Mouse (Mus musculus) stomach, embryonic 14.5 days (tissue): ENCODE measurements at regions not wholly inside any gene's neighbourhood (a gene's known extent, or its start where the extent isn't known, plus 50 kb on each side); places are given as distances from the start of the nearest gene placed in this dataset.

Experiments
- ATAC-seq: fragments of 200-750 bp; cut with Nextera tagmentation; 2 replicates; pipeline ENCODE4 v1.8.0; 2017; ENCODE audit warnings: low read depth, moderate TSS enrichment; ENCODE audit not compliant: insufficient number of reproducible peaks, insufficient read depth, low FRiP score
- H3K27ac ChIP-seq: fragments of 300-500 bp; sonication (generic); 2 replicates; pipeline ENCODE4 v1.5.1; 2014; ENCODE audit warnings: mild to moderate bottlenecking, low read length, moderate library complexity, mixed read lengths
- H3K27me3 ChIP-seq: fragments of 300-500 bp; sonication (generic); 2 replicates; pipeline ENCODE4 v1.6.1; 2014; ENCODE audit warnings: low read length, control low read depth, mixed read lengths; ENCODE audit not compliant: control insufficient read depth, insufficient read depth
- H3K36me3 ChIP-seq: fragments of 300-500 bp; sonication (generic); 2 replicates; pipeline ENCODE4 v1.6.1; 2014; ENCODE audit warnings: mild to moderate bottlenecking, control low read depth, low read length, moderate library complexity, mixed read lengths; ENCODE audit not compliant: control insufficient read depth, insufficient read depth
- H3K4me1 ChIP-seq: fragments of 300-500 bp; sonication (generic); 2 replicates; pipeline ENCODE4 v1.6.1; 2014; ENCODE audit warnings: low read length, control low read depth, mixed read lengths; ENCODE audit not compliant: control insufficient read depth, insufficient read depth
- H3K4me2 ChIP-seq: fragments of 300-500 bp; sonication (generic); replicated peaks from 2 replicates; pipeline ENCODE4 v1.6.1; 2014; ENCODE audit warnings: low read depth, low read length, control low read depth
- H3K4me3 ChIP-seq: fragments of 300-500 bp; sonication (generic); 2 replicates; pipeline ENCODE4 v1.5.1; 2014; ENCODE audit warnings: low read depth, low read length, control low read depth
- H3K9ac ChIP-seq: fragments of 300-500 bp; sonication (generic); replicated peaks from 2 replicates; pipeline ENCODE4 v1.6.1; 2014; ENCODE audit warnings: low read depth, mild to moderate bottlenecking, control low read depth, low read length, moderate library complexity, mixed read lengths
- H3K9me3 ChIP-seq: fragments of 300-500 bp; sonication (generic); 2 replicates; pipeline ENCODE4 v1.6.1; 2016; ENCODE audit warnings: low read depth, low read length, control low read depth; ENCODE audit not compliant: control insufficient read depth
- WGBS: fragments of 180-500 bp; shearing (Covaris S2); extraction: QIAGEN DNeasy Blood & Tissue Kit; methylation state at CpG from one replicate; pipeline ENCODE4 v1.1.7; 2014; 5-methylcytosine and 5-hydroxymethylcytosine counted together

DNA sequence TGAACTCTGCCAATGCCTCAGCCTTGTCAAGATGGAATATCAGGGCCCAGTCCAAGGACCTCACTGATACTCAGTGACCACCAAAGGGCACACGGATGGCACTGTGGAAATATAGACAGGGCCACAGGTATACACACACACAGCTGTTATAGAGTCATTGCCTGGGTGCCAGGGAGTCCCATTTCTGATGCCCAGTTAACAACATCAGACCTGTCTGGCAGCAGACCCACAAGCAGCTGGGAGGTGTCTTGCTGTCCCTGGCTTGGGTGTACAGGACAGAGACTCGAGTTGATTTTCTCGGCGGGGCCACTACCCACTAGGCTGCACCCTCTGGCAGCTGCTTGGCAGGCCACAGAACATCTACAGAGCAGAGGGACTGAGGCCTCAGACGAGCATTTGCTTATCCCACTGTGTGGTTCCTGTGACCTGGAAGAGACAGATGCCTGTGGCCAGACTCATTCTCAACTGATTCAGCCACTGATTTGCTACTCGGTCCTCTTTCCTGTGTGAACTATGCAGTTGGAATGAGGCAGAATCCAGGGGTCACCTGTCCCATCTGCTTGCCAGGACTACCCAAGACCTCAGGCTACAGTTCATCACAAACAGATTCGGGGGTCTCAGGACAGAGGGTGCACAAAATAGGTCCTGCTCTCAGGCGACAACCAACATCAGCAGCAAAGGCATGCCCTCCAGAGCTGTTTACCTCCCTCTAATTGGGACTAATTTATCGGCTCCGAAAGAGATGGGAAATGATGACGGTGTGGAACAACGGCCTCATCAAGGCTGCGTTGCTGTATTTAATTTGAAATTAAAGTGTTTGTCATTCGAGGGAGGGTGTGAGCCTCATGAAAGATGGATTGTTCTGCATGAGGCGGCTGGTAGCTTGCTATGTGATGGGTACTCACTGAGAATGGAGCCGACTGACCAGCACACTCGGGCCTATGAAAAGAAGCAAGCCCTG is 110.0 kb upstream of the Ppp1r26 start:
- H3K36me3 ChIP-seq = no peaks in the 10 kb centered on the region
- WGBS = 65% methylated on average over 17 of the region's 17 CpGs
- no peak overlapping the region for H3K4me3 ChIP-seq
- no peak for ATAC-seq
- H3K27ac ChIP-seq = no peak overlapping the region
- H3K4me2 ChIP-seq = no peak overlapping the region
- no peak overlapping the region for H3K9ac ChIP-seq
- H3K4me1 ChIP-seq = no peaks in the 10 kb centered on the region
- no peaks in the 10 kb centered on the region for H3K27me3 ChIP-seq
- no peaks in the 10 kb centered on the region for H3K9me3 ChIP-seq

DNA sequence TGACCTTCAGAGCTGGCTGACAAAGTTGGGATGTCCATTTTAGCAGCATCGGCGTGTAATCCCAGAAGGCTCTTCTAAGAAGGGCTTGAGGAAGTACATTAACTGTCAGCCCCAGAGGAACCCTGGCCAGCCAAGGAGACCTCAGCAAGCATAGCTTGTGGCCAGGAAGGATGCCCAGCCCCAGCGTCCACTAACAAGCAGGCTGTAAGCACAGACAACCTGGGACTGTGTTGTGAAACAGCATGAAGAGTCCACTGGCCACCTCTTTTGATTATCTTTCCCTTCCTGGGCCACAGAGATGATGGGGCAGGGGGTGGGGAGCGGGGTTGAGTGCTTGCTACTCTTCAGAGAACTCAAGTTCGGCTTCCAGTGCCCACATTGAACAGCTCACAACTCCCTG is 109.0 kb upstream of the Ppp1r26 start:
- 89% methylated on average over 5 of the region's 5 CpGs for WGBS
- no peak overlapping the region for H3K9ac ChIP-seq
- no peaks in the 10 kb centered on the region for H3K36me3 ChIP-seq
- no peaks in the 10 kb centered on the region for H3K9me3 ChIP-seq
- no peak overlapping the region for H3K27ac ChIP-seq
- no peaks in the 10 kb centered on the region for H3K4me1 ChIP-seq
- no peak for ATAC-seq
- H3K4me2 ChIP-seq = no peak overlapping the region
- H3K27me3 ChIP-seq = no peaks in the 10 kb centered on the region
- H3K4me3 ChIP-seq = no peak overlapping the region

DNA sequence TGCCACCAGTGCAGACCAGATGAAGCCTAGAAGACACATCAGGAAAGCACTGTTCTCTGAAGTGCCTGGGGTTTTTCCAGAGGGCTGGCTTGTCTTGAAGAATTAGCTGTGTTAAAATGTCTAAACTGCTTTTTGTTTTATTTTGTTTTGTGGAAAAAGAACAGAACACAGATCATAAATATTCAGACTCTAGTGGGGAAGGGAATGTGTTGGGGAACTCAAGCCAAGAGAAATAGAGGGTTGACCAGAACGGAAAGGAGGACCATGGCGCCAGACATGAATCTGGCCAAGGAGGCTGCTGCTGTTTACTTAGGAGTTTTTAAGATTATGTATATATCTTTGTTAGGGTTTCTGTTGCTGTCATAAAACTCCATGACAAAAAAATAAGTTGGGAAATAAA is 105.3 kb upstream of the Ppp1r26 start:
- Histone ChIP-seq H3K27ac (no peak overlapping the region), H3K4me2 (no peak overlapping the region), H3K27me3 (no peaks in the 10 kb centered on the region), H3K4me1 (no peaks in the 10 kb centered on the region), H3K4me3 (no peak overlapping the region), H3K36me3 (no peaks in the 10 kb centered on the region), H3K9me3 (no peaks in the 10 kb centered on the region), H3K9ac (no peak overlapping the region)
- ATAC-seq = no peak
- 90% methylated on average over 2 of the region's 2 CpGs for WGBS

DNA sequence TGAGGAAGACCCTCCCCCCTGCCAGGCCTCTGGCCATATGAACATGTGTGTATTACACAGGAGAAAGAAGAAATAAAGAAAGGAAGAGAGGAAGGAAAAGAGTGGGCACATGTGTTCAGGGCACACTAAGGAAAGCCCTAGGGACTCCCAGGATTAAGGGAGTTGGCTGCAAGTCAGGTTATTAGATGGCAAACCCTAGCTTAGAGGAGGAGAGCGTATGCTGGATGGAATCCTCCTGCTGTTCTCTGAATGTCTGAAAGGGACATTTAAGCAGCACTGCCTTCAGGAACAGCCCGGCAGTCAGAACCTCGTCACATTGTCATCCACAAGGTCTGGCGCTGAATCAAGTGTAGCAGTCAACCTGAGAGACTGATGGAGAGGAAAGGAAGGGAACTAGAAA is 98.1 kb upstream of the Ppp1r26 start:
- H3K4me1 ChIP-seq = no peaks in the 10 kb centered on the region
- WGBS = 78% methylated on average over 4 of the region's 4 CpGs
- H3K36me3 ChIP-seq = no peaks in the 10 kb centered on the region
- no peak overlapping the region for H3K4me2 ChIP-seq
- no peak overlapping the region for H3K27ac ChIP-seq
- H3K9ac ChIP-seq = no peak overlapping the region
- H3K27me3 ChIP-seq = no peaks in the 10 kb centered on the region
- no peak for ATAC-seq
- no peak overlapping the region for H3K4me3 ChIP-seq
- no peaks in the 10 kb centered on the region for H3K9me3 ChIP-seq

DNA sequence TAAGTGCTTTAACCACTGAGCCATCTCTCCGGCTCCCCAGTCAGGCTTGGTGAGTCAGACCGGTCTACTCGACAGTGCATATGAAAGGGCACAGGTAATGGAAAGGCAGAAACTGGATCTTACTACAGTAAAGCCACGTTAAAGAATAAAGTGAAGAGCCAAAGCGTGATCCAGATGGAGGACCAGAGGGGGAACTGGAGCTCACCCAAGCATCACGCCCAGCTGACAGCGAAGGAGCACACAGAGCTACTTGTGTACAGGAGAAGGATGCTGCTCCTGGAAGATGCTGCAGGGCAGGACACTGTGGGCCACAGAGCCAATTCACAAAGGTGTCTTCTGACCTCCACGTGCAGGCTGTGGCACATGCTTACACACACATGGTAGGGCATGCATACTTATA is 96.7 kb upstream of the Ppp1r26 start:
- Histone ChIP-seq H3K27ac (no peak overlapping the region), H3K27me3 (no peaks in the 10 kb centered on the region), H3K9ac (no peak overlapping the region), H3K4me3 (no peak overlapping the region), H3K9me3 (no peaks in the 10 kb centered on the region), H3K4me2 (no peak overlapping the region), H3K4me1 (no peaks in the 10 kb centered on the region), H3K36me3 (no peaks in the 10 kb centered on the region)
- WGBS = 81% methylated on average over 8 of the region's 8 CpGs
- ATAC-seq = no peak

DNA sequence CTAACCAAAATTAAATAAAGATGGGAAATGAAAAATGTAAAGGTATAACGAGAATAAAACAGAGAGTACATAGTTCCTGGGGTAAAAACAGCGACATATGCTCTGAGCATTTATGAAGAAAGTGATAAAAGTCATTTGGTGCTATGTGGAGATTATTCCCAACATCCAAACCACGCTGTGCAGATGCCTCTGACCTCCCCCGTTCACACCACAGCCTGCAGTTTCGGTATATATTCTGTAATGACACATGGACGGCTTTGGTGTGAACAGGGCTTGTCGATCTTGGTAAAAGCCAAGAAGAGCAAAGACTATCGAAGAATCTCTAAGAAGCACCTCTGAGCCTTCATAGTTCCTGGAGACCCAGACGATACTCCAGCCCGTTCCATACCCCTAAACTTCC is 95.2 kb upstream of the Ppp1r26 start:
- H3K9ac ChIP-seq = no peak overlapping the region
- ATAC-seq = no peak
- H3K36me3 ChIP-seq = no peaks in the 10 kb centered on the region
- no peaks in the 10 kb centered on the region for H3K9me3 ChIP-seq
- H3K27ac ChIP-seq = no peak overlapping the region
- no peaks in the 10 kb centered on the region for H3K4me1 ChIP-seq
- H3K4me3 ChIP-seq = no peak overlapping the region
- H3K27me3 ChIP-seq = no peaks in the 10 kb centered on the region
- WGBS = 90% methylated on average over 10 of the region's 10 CpGs
- H3K4me2 ChIP-seq = no peak overlapping the region

DNA sequence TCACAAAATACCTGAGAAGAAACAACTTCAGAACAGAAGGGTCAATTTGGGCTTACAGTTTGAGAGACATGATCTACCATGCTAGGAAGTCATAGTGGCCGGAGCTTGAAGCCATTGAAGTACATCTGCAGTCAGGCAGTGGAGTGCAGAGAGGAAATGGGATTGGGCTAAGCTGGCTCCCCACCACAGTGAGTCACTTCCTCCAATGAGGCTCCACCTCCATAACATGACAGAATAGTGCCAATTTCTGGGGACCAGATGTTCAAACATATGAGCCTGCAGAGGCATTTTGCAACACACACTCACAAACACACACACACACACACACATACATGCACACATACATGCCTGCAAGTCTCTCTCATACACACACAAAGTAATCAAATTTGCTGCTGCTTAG is 93.7 kb upstream of the Ppp1r26 start:
- no peak for ATAC-seq

DNA sequence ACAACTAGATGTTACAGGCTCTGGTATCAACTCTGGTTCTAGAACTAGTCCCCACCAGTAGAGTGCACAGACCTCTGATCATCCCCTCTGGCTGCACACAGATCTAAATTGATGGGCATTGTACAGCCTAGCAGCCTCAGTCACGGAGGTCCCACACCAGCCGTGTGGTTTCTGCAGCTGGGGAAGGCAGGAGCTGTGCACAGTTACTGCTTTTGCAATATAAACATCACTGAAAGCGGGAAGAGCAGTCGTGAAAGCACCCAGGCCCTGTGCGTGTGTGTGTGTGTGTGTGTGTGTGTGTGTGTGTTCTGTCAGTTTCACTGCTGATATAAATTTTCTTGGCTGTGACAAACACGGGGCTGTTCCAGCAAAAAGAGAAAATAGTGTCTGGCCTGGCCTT is 84.4 kb upstream of the Ppp1r26 start:
- no peaks in the 10 kb centered on the region for H3K9me3 ChIP-seq
- H3K4me2 ChIP-seq = no peak overlapping the region
- H3K27ac ChIP-seq = peak overlapping the region; percentile 70; the same call in 1 of the 2 replicates
- H3K9ac ChIP-seq = no peak overlapping the region
- H3K4me3 ChIP-seq = no peak overlapping the region
- H3K36me3 ChIP-seq = no peaks in the 10 kb centered on the region
- WGBS = 24% methylated on average over 6 of the region's 6 CpGs
- H3K27me3 ChIP-seq = no peaks in the 10 kb centered on the region
- no peak for ATAC-seq
- peaks cover 13% of the 10 kb centered on the region for H3K4me1 ChIP-seq

More for the DNA sequence above, 93.7 kb upstream of the Ppp1r26 start:
- H3K4me2 ChIP-seq = no peak overlapping the region
- no peaks in the 10 kb centered on the region for H3K36me3 ChIP-seq
- 90% methylated on average over 1 of the region's 1 CpGs for WGBS
- no peaks in the 10 kb centered on the region for H3K27me3 ChIP-seq
- H3K4me1 ChIP-seq = no peaks in the 10 kb centered on the region
- no peak overlapping the region for H3K27ac ChIP-seq
- no peak overlapping the region for H3K9ac ChIP-seq
- H3K4me3 ChIP-seq = no peak overlapping the region
- no peaks in the 10 kb centered on the region for H3K9me3 ChIP-seq

DNA sequence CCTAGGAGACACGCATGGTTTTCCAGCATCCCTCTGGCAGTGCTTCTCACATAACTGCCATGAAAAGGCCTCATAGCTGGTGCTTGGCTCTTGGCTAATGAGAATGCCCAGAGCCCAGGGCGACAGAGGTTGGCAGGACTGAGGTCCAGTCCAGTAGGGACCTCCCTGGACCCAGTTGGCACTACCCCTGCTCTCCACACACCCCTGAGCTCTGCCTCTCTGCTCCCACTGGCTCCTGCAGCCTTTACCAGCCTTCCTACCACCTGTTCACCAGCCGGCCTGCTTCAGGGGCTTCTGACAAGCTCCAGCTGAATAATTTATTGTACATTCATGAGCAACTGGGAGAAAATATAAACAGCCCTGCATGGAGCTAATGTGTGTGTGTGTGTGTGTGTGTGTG is 82.0 kb upstream of the Ppp1r26 start:
- peak overlapping the region; percentile 70 for H3K27ac ChIP-seq
- H3K9ac ChIP-seq = no peak overlapping the region
- H3K4me3 ChIP-seq = no peak overlapping the region
- ATAC-seq = no peak
- H3K4me2 ChIP-seq = no peak overlapping the region
- 38% methylated on average over 3 of the region's 3 CpGs for WGBS
- H3K9me3 ChIP-seq = no peaks in the 10 kb centered on the region
- H3K27me3 ChIP-seq = no peaks in the 10 kb centered on the region
- H3K36me3 ChIP-seq = no peaks in the 10 kb centered on the region
- peaks cover 13% of the 10 kb centered on the region for H3K4me1 ChIP-seq
